Mouse (Mus musculus): ENCODE results near the gene Rsg1.

GRCm38 (mm10) chr4:141221848-141222247, 8.1 kb downstream of the Rsg1 start:
- TF ChIP-seq TCF12 (IDR thresholded peaks at IDR 0.05; ENCODE audit: low read depth, low read length) (no peak), CHD2 (IDR thresholded peaks at IDR 0.05; ENCODE audit: low read length) (no peak), EP300 (IDR thresholded peaks at IDR 0.05; ENCODE audit: low read length) (no peak), MAX (IDR thresholded peaks at IDR 0.05; ENCODE audit: low read length) (no peak), SMC3 (IDR thresholded peaks at IDR 0.05; ENCODE audit: low read depth, low read length) (0 out of 2 replicates have a peak, but pooled peaks have one; percentile 6), MEF2A (IDR thresholded peaks at IDR 0.05; ENCODE audit: borderline replicate concordance, low read depth, low read length) (no peak), KAT2A (IDR thresholded peaks at IDR 0.05; ENCODE audit: insufficient replicate concordance, low read length) (no peak), CTCF (conservative IDR thresholded peaks at IDR 0.05 in 1 of 2, IDR thresholded peaks at IDR 0.05 in 1 of 2; ENCODE audit: low read depth in 2 of 2, low read length in 2 of 2) (peak in 1 of 2 experiments; percentile 68; a peak in 2 of 4 replicates), ZMIZ1 (IDR thresholded peaks at IDR 0.05; ENCODE audit: low read depth, low read length) (no peak), ZKSCAN1 (IDR thresholded peaks at IDR 0.05; ENCODE audit: borderline replicate concordance, low read depth, low read length) (no peak), HCFC1 (IDR thresholded peaks at IDR 0.05; ENCODE audit: low read depth, low read length) (no peak), RCOR1 (conservative IDR thresholded peaks at IDR 0.05; ENCODE audit: low read depth, low read length) (no peak)
